Mouse (Mus musculus) brain, embryonic 14.5 days (tissue): ENCODE measurements at regions not wholly inside any gene's neighbourhood (a gene's known extent, or its start where the extent isn't known, plus 50 kb on each side); places are given as distances from the start of the nearest gene placed in this dataset.

Source experiments
- DNase-seq: peaks from one replicate; pipeline ENCODE4 v3.0.0-alpha.2; 2011; ENCODE audit warnings: low read depth
- CTCF ChIP-seq: fragments of 200-500 bp; IDR thresholded peaks from 2 replicates; pipeline ENCODE4 v1.5.1; 2012; ENCODE audit warnings: inconsistent platforms, mild to moderate bottlenecking, moderate library complexity, borderline replicate concordance; ENCODE audit not compliant: insufficient read depth, insufficient read length; ENCODE audit errors: extremely low read depth
- POLR2A ChIP-seq: fragments of 200-500 bp; IDR thresholded peaks from 2 replicates; pipeline ENCODE4 v1.6.1; 2012; ENCODE audit warnings: mild to moderate bottlenecking, inconsistent platforms, borderline replicate concordance; ENCODE audit not compliant: poor library complexity, insufficient read depth, insufficient read length, severe bottlenecking; ENCODE audit errors: extremely low read depth

DNA sequence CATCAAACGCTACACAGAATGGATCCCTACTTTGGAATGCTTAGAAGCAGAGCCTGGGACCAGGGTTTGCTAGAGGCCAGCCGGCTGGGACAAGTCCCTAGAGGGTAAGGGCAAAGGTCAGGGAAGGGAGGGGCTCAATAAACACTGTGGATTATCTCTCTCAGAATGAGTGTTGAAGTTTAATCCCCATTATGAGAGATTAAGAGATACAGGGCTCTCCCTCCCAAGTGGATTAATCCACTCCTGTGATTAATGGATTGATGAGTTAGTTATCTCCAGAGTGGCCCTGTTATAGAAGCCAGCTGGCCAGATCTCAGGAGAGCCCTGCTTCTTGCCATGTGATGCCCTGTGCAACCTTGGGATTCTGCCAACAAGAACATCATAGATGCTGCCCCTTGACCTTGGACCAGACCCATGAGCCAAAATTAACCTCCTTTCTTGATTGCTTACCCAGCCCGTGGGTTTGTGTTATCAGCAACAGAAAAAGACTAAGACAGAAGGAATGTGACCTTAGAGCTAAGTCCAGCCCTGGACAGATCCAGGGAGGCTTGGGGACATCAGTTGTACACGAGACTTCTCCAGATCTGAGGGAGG, 119.6 kb upstream of the Slc22a12 start:
- DNase-seq, result no peak
- no peak for TF ChIP-seq POLR2A
- TF ChIP-seq CTCF, result no peak

DNA sequence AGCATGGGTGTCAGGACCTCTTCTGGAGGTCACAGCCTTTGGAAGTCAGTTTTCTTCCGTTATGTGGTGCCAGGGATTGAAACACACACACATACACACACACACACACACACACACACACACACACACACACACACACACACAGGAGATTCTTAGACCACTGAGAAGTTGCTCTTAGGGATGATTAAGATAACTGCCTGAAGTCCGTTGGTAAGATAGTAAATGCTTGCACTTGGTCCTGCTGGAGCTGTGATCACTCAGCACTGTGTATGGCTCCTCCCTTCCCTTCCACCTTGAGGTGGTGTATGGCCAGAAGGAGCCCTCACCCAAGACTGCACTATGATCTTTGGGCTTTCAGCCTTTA, 118.7 kb upstream of the Slc22a12 start:
- DNase-seq, result no peak
- TF ChIP-seq POLR2A (no peak), CTCF (no peak)

DNA sequence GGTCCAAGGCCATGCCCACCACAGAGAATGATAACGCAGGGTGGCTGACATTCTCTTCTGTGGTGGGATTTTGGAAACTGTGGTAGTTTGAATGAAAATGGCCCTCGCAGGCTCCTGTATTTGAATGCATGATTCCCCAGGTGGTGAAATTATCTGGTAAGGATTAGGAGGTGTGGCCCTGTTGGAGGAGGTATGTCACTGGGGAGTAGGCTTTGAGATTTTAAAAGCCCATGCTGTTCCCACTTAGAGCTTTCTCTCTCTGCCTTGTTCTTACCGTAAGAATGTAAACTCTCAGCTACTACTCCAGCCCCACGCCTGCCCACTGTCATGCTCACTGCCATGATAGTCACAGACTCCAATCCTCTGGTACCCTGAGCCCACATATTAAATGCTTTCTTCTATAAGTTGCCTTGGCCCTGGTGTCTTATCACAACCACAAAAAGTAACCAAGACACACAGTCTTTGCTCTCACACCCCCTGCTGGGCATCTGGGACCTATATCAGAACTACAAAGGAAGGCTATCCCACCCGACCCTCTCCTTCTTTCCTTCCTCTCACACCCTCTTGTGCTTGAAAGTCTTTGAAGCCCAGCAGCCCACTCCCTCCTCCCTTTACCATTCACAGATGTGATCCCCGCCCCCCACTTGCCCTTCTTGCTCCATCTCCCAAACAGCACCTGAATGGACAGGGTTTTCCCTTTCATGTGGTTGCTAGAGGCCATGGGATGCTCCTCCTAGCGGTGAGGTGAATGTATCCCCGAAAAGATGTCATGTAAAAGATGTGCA, 118.1 kb upstream of the Slc22a12 start:
- TF ChIP-seq CTCF (peak; percentile 31; the same call in 1 of the 2 replicates), POLR2A (no peak)
- DNase-seq, result no peak

DNA sequence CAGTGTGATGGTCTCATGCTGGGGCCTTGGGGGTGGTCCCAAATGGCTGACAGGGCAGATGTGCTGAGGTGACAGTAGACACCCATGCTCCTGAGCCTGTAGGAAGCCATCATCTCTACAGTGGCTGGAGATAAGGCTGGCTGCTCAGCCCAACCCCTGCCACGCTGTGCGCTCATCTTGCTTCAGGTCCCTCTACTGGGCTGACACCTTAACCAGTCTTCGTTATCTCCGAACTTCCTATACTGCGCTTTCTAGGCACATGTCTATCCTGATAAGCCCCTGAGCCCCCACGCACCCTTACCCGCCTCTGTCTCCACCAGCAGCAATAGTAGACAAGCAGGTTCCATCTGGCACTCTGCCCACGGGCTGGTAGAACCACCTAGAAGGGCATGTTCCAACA, 117.3 kb upstream of the Slc22a12 start:
- DNase-seq, result no peak
- TF ChIP-seq CTCF, result no peak
- no peak for TF ChIP-seq POLR2A

DNA sequence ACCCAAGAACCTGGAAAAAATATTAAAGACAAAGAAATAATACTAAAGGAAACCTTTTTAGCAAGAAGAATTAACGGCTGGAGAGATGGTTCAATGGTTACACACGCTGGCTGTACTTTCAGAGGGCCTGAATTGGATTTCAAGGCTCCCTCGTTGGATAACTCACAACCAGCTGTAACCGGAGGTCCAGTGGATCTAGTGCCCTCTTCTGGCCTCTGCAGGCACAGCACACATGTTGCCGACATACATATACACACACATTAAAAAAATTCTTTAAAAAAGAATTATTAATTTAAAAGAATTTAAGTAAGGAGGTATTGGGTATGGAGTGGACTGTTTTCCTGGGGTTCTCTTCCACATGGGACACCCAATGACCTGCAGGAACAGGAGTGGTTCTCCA, 111.7 kb upstream of the Slc22a12 start:
- TF ChIP-seq CTCF (peak; percentile 9; the same call in 1 of the 2 replicates), POLR2A (no peak)
- no peak for DNase-seq

DNA sequence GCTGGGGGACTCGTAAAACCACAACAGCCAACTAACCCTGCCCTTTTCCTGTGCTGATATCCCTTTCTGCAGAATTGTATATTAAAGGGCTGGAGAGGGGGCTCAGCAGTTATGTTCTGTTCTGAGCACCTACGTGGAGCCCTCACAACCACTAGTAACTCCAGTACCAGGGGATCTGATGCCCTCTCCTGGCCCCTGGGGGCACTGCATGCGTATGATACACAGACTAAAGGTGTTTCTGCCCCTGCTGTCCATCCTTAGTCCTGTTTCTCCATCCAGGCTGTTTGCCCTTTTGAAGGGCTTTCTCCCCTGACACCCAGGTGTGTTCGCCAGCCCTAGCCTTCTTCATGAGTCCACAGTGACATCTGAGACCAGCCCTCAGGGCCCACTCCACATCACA, 109.9 kb upstream of the Slc22a12 start:
- TF ChIP-seq POLR2A (no peak), CTCF (peak; percentile 32; the same call in 1 of the 2 replicates)
- no peak for DNase-seq

DNA sequence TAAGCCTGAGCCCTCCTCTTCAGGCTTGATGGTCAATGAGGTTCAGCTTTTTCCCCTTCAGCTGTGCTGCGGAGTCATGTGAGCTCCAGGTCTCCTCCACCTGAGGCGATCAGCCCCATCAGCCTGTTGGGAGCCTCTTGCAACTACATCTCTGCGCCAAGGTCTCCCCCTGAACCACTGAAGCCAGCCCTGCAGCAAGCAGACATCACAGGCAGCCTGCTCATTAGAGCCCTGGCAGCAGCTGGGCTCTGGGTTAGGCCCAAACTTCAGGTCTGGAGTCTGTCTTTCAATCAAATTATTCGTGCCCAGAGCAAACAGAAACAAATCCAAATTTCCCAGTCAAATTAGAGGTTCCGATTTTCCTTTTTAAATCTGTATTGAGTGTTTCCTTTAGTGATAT, 108.4 kb upstream of the Slc22a12 start:
- peak; percentile 75 for DNase-seq
- TF ChIP-seq POLR2A, result no peak
- TF ChIP-seq CTCF, result no peak

DNA sequence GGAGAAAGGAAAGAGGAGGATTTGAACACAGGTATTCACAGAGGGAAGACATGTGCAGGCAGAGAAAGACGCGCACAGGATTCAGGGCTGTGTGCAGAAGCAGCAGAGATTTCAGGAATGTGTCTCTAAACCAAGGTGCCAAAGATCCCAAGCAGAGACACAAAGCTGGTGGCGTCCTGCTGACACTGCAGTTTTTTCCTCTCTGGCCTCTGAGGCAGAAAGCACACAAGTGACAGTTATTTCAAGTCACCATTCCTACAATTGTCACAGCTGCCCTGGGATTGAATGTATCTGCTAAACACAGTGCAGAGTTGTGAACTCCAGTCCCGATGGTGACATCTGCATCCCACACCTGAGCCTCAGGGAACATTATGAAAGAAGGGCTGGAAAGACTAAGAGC, 107.1 kb upstream of the Slc22a12 start:
- no peak for DNase-seq
- TF ChIP-seq POLR2A (no peak), CTCF (no peak)

DNA sequence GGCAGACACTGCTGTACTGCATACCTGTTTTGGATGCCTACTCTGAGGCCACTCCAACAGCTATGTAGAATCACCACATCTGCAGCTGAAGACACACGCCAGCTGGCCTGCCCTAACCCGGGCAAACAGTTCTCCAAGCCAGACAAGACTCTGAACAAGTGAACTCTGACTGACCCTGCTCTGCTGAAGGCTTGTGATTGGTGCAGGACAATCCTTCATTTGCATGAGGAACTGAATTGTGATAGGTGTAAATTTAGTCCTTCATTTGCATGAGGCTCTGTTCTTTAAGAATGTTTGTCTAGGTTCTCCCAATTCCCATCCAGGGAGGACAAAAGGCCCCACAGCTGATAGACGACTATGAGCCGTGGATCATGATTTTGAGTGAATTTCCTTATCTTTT, 104.9 kb upstream of the Slc22a12 start:
- TF ChIP-seq CTCF (no peak), POLR2A (no peak)
- DNase-seq, result no peak

DNA sequence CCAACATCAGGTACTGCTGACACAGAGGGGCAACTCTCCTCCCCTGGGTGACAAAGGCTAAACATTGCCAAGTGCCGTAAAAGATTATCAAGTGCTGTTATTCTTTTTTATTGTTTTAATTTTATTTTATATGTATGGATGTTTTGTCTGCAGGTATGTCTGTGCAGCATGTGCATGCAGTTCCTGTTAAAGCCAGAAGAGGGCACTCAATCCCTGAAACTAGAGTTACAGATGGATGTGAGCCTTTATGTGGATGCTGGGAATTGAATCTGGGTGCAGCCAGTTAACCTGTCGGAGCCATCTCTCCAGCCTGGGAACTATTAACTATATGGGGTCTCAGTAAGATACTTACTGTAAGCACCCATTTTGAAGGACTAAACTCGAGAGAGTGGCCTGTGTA, 104.4 kb upstream of the Slc22a12 start:
- no peak for DNase-seq
- TF ChIP-seq CTCF, result peak; percentile 22; the same call in 1 of the 2 replicates
- TF ChIP-seq POLR2A, result no peak

DNA sequence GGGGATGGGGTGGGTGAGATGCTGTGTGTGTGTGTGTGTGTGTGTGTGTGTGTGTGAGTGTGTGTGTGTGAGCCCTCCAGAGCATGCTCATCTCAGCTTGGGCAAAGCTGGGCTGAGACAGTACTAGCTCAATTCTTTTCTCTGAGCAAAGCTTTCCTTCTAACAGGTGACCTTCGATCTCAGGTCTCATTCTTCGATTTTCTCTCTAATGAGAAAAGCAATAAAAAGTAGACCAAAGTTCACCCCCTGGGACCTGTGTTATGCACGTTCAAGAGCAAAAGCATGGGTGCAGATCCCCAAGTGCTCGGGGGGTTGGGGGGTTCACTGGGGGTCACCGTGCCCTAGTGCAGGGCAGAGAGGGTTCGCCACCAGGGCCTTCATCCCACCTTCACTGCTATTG, 103.1 kb upstream of the Slc22a12 start:
- no peak for TF ChIP-seq CTCF
- TF ChIP-seq POLR2A, result no peak
- no peak for DNase-seq

DNA sequence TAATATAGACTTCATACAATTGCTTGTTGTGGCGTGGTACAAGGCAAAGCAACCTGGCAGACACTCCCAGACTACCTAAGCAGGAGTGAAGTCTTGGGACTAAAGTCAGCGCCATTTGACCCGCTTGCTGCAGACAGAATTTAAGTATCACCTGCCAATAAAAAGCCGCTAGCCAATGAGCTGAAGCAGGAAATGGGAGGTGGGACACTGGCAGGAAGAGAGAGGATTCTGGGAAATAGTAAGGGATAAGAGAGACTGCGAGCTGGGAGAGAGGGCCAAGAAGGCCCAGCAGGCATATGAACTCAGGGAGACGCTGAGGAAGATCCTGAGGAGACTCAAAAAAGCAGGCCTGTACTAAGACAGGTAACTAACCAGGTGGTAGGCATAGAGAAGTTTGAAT, 102.0 kb upstream of the Slc22a12 start:
- DNase-seq, result no peak
- TF ChIP-seq POLR2A (no peak), CTCF (no peak)
